Mouse (Mus musculus) embryonic facial prominence, embryonic 14.5 days (tissue): ENCODE measurements around the gene Pax7. TPM values are rescaled to one million over a fixed set of nuclear protein-coding genes. Genes with fewer than 3 reads are reported as not detected.

ENCODE experiments used
- ATAC-seq: fragments of 200-750 bp; cut with Nextera tagmentation; 2 replicates; pipeline ENCODE4 v1.8.0; 2017; ENCODE audit warnings: low read depth, moderate number of reproducible peaks, moderate TSS enrichment
- DNase-seq: peaks from one replicate; pipeline ENCODE4 v3.0.0-alpha.2; 2015; ENCODE audit warnings: low spot score
- H3K27ac ChIP-seq: fragments of 300-500 bp; sonication (generic); replicated peaks from 2 replicates; pipeline ENCODE4 v1.5.1; 2014; ENCODE audit warnings: low read depth, mild to moderate bottlenecking, low read length, moderate library complexity
- H3K27me3 ChIP-seq: fragments of 300-500 bp; sonication (generic); replicated peaks from 2 replicates; pipeline ENCODE4 v1.6.1; 2014; ENCODE audit warnings: low read length; ENCODE audit not compliant: control insufficient read depth, insufficient read depth
- H3K36me3 ChIP-seq: fragments of 300-500 bp; sonication (generic); 2 replicates; pipeline ENCODE4 v1.6.1; 2014; ENCODE audit warnings: low read length, mixed read lengths; ENCODE audit not compliant: control insufficient read depth, insufficient read depth
- H3K4me1 ChIP-seq: fragments of 300-500 bp; sonication (generic); 2 replicates; pipeline ENCODE4 v1.6.1; 2014; ENCODE audit warnings: antibody characterized with exemption, low read length; ENCODE audit not compliant: control insufficient read depth, insufficient read depth
- H3K4me2 ChIP-seq: fragments of 300-500 bp; sonication (generic); 2 replicates; pipeline ENCODE4 v1.6.1; 2014; ENCODE audit warnings: low read depth, mild to moderate bottlenecking, low read length, moderate library complexity, mixed read lengths
- H3K4me3 ChIP-seq: fragments of 300-500 bp; sonication (generic); 2 replicates; pipeline ENCODE4 v1.5.1; 2014; ENCODE audit warnings: low read depth, mild to moderate bottlenecking, low read length
- H3K9ac ChIP-seq: fragments of 300-500 bp; sonication (generic); 2 replicates; pipeline ENCODE4 v1.6.1; 2014; ENCODE audit warnings: low read depth, mild to moderate bottlenecking, low read length, moderate library complexity, mixed read lengths
- H3K9me3 ChIP-seq: fragments of 300-500 bp; sonication (generic); 2 replicates; pipeline ENCODE4 v1.6.1; 2016; ENCODE audit warnings: low read length; ENCODE audit not compliant: control insufficient read depth
- WGBS: fragments of 180-500 bp; shearing (Covaris S2); extraction: QIAGEN DNeasy Blood & Tissue Kit; methylation state at CpG from one replicate; pipeline ENCODE4 v1.1.7; 2014; 5-methylcytosine and 5-hydroxymethylcytosine counted together
- polyA plus RNA-seq: library from polyadenylated mRNA; unstranded; fragments of >200 nt; fragmentation: Nextera tagmentation; extraction: Ambion mirVana; gene quantifications from 2 replicates; pipeline ENCODE4 v1.2.1, GENCODE M21; 2014

The Pax7 gene
- polyA plus RNA-seq, 1 experiment from 2014 or later = 2.6 TPM

DNA sequence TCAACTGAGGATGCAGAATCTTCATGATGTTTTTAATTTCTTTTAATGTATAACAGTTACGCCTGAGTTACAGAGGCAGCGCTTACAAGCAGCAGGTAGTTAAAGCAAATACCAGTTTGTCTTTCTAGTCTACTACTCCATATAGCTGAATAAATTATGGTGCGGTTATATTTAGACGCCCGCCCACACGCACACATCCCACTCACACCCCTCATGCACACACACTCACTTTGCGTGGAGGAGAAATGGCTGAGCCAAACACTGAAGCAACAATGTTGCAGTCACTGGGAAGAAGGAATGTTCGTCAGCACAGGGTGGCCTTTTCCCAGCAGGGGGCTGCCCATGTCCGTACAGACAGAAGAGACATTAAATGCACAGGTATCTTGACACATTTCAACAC, 96.3 kb downstream of the Pax7 start:
- no peak for ATAC-seq

DNA sequence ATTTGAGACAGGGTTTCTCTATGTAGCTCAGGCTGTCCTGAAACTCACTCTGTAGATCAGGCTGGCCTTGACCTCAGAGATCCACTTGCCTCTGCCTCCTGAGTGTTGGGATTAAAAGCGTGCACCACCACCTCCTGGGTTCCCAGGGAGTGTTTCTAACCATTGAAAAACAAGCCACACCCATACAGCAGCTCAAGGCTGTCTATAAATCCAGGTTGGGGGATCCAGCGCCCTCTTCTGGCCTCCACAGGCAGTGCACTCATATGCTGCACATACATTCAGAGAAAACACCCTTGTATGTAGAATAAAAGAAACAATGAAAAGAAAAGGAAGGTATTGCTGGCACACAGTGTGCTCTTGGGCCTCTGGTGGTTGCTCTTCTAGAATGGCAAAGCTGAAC, 106.2 kb downstream of the Pax7 start:
- WGBS = 51% methylated on average over 2 of the region's 2 CpGs

More for the DNA sequence above, 96.3 kb downstream of the Pax7 start:
- H3K4me1 ChIP-seq = no peaks in the 10 kb centered on the region
- H3K36me3 ChIP-seq = no peaks in the 10 kb centered on the region
- 87% methylated on average over 9 of the region's 9 CpGs for WGBS
- H3K27me3 ChIP-seq = no peaks in the 10 kb centered on the region
- H3K4me3 ChIP-seq = no peak overlapping the region
- H3K9ac ChIP-seq = no peak overlapping the region
- no peak for DNase-seq
- no peak overlapping the region for H3K4me2 ChIP-seq
- no peak overlapping the region for H3K27ac ChIP-seq
- H3K9me3 ChIP-seq = no peaks in the 10 kb centered on the region

GRCm38 (mm10) chr4:139725421-139725820, 107.9 kb downstream of the Pax7 start:
- DNase-seq = no peak
- 68% methylated on average over 15 of the region's 15 CpGs for WGBS
- H3K27ac ChIP-seq = no peak overlapping the region

More for the DNA sequence above, 106.2 kb downstream of the Pax7 start:
- ATAC-seq (no peak), DNase-seq (no peak)
- Histone ChIP-seq H3K27ac (no peak overlapping the region), H3K27me3 (no peaks in the 10 kb centered on the region), H3K9me3 (0 out of 2 replicates have a peak, but pooled peaks cover 4% of the 10 kb centered on the region), H3K36me3 (no peaks in the 10 kb centered on the region), H3K4me2 (no peak overlapping the region), H3K4me1 (no peaks in the 10 kb centered on the region), H3K9ac (no peak overlapping the region), H3K4me3 (no peak overlapping the region)

DNA sequence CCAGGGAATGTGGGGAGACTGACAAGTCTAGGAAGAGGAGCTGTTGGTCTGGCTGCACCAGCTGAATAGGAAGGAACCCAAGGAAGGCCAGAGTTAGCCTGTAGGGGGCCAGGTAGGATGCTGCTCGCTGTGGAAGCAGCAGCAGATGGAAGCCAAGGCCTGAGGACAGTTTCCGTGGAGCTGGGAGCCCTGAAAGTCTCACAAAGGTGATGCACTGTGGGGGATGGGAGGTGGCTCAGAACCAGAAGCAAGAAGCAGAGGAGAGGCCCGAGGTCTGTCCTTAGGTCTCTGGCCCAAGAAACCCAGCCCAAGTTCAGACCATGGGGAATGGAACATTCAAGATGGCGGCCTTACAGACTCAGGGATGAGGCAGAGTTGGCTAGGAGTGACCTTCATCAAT, 109.0 kb downstream of the Pax7 start:
- H3K4me2 ChIP-seq = no peak overlapping the region

More at GRCm38 (mm10) chr4:139725421-139725820, 107.9 kb downstream of the Pax7 start:
- 0 out of 2 replicates have a peak, but pooled peaks cover 1% of the 10 kb centered on the region for H3K9me3 ChIP-seq
- no peak for ATAC-seq
- no peaks in the 10 kb centered on the region for H3K4me1 ChIP-seq
- no peak overlapping the region for H3K9ac ChIP-seq
- H3K36me3 ChIP-seq = no peaks in the 10 kb centered on the region
- H3K4me2 ChIP-seq = no peak overlapping the region
- H3K27me3 ChIP-seq = no peaks in the 10 kb centered on the region
- H3K4me3 ChIP-seq = no peak overlapping the region

GRCm38 (mm10) chr4:139718978-139719377, 114.3 kb downstream of the Pax7 start:
- 81% methylated on average over 5 of the region's 5 CpGs for WGBS
- DNase-seq (no peak), ATAC-seq (no peak)
- H3K4me2 ChIP-seq = no peak overlapping the region
- H3K9ac ChIP-seq = no peak overlapping the region
- no peaks in the 10 kb centered on the region for H3K36me3 ChIP-seq
- no peak overlapping the region for H3K27ac ChIP-seq
- H3K27me3 ChIP-seq = no peaks in the 10 kb centered on the region
- no peaks in the 10 kb centered on the region for H3K9me3 ChIP-seq
- no peak overlapping the region for H3K4me3 ChIP-seq
- peaks cover 9% of the 10 kb centered on the region for H3K4me1 ChIP-seq

More for the DNA sequence above, 109.0 kb downstream of the Pax7 start:
- DNase-seq (no peak), ATAC-seq (no peak)
- Histone ChIP-seq H3K4me1 (no peaks in the 10 kb centered on the region), H3K9ac (no peak overlapping the region), H3K4me3 (no peak overlapping the region), H3K9me3 (no peaks in the 10 kb centered on the region), H3K27ac (no peak overlapping the region), H3K36me3 (no peaks in the 10 kb centered on the region), H3K27me3 (no peaks in the 10 kb centered on the region)
- 47% methylated on average over 4 of the region's 4 CpGs for WGBS

DNA sequence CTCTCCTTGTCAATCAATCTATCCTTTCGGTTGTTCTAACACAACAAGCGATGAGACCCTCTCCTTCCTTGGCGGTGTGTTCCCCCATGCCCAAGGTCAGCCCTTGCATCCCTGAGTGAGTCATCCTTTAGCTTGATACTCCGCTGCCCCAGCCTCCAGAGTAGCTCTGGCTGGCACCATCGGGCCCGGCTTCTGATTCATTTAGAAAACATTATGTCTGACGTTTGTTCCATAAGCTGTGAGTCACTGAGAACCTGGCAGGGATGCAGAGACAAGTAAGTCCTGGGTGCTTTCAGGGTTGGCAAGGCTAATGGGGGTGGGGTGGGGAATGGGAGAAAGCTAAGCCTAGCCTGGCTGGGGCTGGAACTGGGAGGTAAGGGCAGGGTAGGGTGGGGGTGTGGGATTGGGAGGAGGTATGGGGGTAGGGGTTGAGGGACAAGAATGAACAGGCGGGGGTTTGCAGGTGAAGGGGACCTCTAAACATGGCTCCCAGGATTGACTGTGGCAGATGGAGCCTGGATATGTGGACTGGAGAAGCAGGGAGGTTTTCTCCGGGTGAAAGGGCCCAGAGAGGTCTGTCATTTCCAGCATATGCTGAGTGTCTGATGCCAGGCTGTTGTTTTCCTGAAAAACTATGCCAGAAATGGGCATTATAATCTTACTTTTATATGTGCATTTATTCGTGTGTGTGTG, 116.7 kb downstream of the Pax7 start:
- Histone ChIP-seq H3K4me2 (no peak overlapping the region), H3K4me1 (peaks cover 9% of the 10 kb centered on the region), H3K4me3 (no peak overlapping the region), H3K27ac (no peak overlapping the region), H3K9ac (no peak overlapping the region), H3K9me3 (no peaks in the 10 kb centered on the region), H3K27me3 (no peaks in the 10 kb centered on the region), H3K36me3 (no peaks in the 10 kb centered on the region)
- no peak for DNase-seq
- WGBS = 81% methylated on average over 10 of the region's 10 CpGs
- ATAC-seq = no peak

DNA sequence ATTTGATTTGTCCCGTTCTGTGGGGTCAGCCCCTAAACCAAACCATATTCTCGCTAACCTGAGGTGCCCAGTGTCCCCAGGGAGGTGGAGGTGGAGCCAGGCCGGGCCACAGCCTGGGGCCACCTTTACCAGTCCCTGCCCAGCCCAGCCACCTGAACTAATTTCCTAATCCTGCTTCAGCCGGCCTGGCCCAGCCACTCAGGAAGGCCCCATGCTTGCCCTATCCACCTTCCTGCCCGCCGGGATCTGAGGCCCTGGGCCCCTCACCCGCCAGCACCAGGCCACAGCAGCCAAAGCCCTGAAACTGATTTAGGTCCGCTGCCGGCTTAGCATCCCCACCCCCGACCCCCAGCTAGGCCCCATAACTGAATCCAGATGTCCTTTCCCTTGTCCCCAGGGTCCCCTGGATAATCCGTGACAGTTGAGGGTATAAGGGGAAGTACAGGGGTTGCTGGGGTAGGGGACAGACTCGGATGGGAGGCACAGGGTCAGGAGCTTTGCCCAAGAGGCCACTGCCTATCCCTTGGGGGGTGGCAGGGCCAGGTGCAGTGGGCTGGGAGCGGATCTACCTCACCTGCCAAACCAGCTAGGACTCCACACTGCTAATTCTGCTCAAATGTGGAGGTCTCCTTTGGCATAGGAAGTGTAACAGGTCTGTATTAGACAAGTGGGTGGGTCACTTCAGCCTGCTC, 117.9 kb downstream of the Pax7 start:
- H3K27me3 ChIP-seq = no peaks in the 10 kb centered on the region; the same call in 1 of the 2 replicates
- H3K36me3 ChIP-seq = no peaks in the 10 kb centered on the region
- H3K4me1 ChIP-seq = peaks cover 9% of the 10 kb centered on the region
- ATAC-seq = peak; percentile 37; the same call in 1 of the 2 replicates
- H3K9ac ChIP-seq = no peak overlapping the region
- no peaks in the 10 kb centered on the region for H3K9me3 ChIP-seq
- H3K4me2 ChIP-seq = no peak overlapping the region
- H3K27ac ChIP-seq = no peak overlapping the region
- WGBS = 19% methylated on average over 13 of the region's 13 CpGs
- no peak for DNase-seq
- H3K4me3 ChIP-seq = no peak overlapping the region

GRCm38 (mm10) chr4:139710467-139711334, 122.6 kb downstream of the Pax7 start:
- no peak overlapping the region for H3K27ac ChIP-seq
- H3K9me3 ChIP-seq = no peaks in the 10 kb centered on the region
- DNase-seq = no peak
- H3K36me3 ChIP-seq = no peaks in the 10 kb centered on the region
- no peak overlapping the region for H3K4me3 ChIP-seq
- no peaks in the 10 kb centered on the region; the same call in 1 of the 2 replicates for H3K27me3 ChIP-seq
- WGBS = 38% methylated on average over 24 of the region's 25 CpGs
- no peak overlapping the region for H3K9ac ChIP-seq
- peaks cover 8% of the 10 kb centered on the region for H3K4me1 ChIP-seq
- ATAC-seq = no peak
- H3K4me2 ChIP-seq = no peak overlapping the region
